Mouse (Mus musculus) lung, embryonic 15.5 days (tissue): ENCODE data around the gene Icam1. TPM values are rescaled to one million over a fixed set of nuclear protein-coding genes. Genes with fewer than 3 reads are reported as not detected.

Source experiments
- ATAC-seq: fragments of 200-750 bp; cut with Nextera tagmentation; 2 replicates; pipeline ENCODE4 v1.8.0; 2017; ENCODE audit warnings: moderate number of reproducible peaks, borderline replicate concordance; ENCODE audit not compliant: low FRiP score, low TSS enrichment; ENCODE audit errors: extremely low read depth
- H3K27ac ChIP-seq: fragments of 300-500 bp; sonication (generic); 2 replicates; pipeline ENCODE4 v1.5.1; 2015; ENCODE audit warnings: moderate library complexity, mild to moderate bottlenecking, inconsistent platforms
- H3K27me3 ChIP-seq: fragments of 300-500 bp; sonication (generic); 2 replicates; pipeline ENCODE4 v1.6.1; 2015; ENCODE audit warnings: inconsistent platforms
- H3K36me3 ChIP-seq: fragments of 300-500 bp; sonication (generic); 2 replicates; pipeline ENCODE4 v1.6.1; 2015; ENCODE audit warnings: inconsistent platforms
- H3K4me1 ChIP-seq: fragments of 300-500 bp; sonication (generic); 2 replicates; pipeline ENCODE4 v1.6.1; 2015; ENCODE audit warnings: inconsistent platforms
- H3K4me2 ChIP-seq: fragments of 300-500 bp; sonication (generic); 2 replicates; pipeline ENCODE4 v1.6.1; 2015; ENCODE audit warnings: inconsistent platforms, mild to moderate bottlenecking, moderate library complexity
- H3K4me3 ChIP-seq: fragments of 300-500 bp; sonication (generic); 2 replicates; pipeline ENCODE4 v1.5.1; 2015; ENCODE audit warnings: mild to moderate bottlenecking, inconsistent platforms
- H3K9ac ChIP-seq: fragments of 300-500 bp; sonication (generic); 2 replicates; pipeline ENCODE4 v1.6.1; 2015; ENCODE audit warnings: inconsistent platforms
- H3K9me3 ChIP-seq: fragments of 300-500 bp; sonication (generic); 2 replicates; pipeline ENCODE4 v1.6.1; 2016; ENCODE audit warnings: inconsistent platforms
- WGBS: fragments of 180-500 bp; shearing (Covaris S2); methylation state at CpG from one replicate; pipeline ENCODE4 v1.1.7; 2015; 5-methylcytosine and 5-hydroxymethylcytosine counted together
- polyA plus RNA-seq: library from polyadenylated mRNA; unstranded; fragments of >200 nt; fragmentation: Nextera tagmentation; extraction: Ambion mirVana; gene quantifications from 2 replicates; pipeline ENCODE4 v1.2.1, GENCODE M21; 2015

Gene Icam1
- polyA plus RNA-seq, 1 experiment from 2014 or later = 57.5 TPM

- WGBS = 4% methylated on average over 29 of the region's 29 CpGs
- Histone ChIP-seq H3K27me3 (peaks cover 18% of the 10 kb centered on the region), H3K4me1 (peaks cover 50% of the 10 kb centered on the region), H3K4me2 (peak overlapping the region; percentile 77), H3K4me3 (peak overlapping the region; percentile 50), H3K36me3 (no peaks in the 10 kb centered on the region), H3K9ac (peak overlapping the region; percentile 21; the same call in 1 of the 2 replicates), H3K9me3 (no peaks in the 10 kb centered on the region), H3K27ac (peak overlapping the region; percentile 55)
- peak; percentile 65; the same call in 1 of the 2 replicates for ATAC-seq
Measured at GRCm38 (mm10) chr9:21014691-21015570, 854 bp upstream of the Icam1 start.

DNA sequence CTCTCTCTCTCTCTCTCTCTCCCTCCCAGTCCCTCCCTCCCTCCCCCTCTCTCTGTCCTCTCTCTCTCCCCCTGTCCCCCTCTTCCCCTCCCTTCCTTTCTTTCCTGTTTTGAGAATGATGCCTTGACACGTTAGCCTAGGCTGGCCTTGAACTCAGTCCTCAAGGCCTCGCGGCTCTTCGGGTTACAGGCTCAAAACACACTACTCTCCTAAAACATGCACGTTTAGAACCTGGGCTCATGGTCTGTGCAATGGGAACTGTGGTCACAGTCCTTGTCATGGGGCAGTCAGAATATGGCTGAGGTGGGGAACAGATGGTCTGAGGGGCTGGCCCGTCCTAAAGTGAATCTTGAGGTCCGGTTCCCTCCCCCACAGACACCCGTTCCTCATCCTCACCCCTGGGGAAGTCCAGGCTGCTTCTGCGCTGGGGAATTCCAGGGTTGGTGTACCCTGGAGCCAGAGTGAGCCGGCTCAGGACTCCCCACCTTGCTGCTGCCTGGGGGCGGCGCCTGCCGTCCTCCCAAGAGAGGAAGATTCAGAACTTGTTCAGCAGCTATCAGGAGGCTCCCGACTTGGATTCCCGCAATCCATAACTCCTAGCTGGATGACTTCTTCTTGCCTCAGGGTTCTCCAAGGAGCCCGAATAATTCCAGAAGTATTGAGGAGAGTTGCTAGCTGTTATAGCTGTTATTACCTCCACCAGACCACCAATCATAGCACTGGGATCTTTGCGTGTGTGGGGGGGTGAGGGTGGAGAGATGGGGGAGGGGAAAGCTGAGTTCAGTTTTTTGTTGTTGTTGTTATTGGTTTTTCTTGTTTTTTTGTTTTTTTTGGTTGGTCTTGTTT lies 769 bp downstream of the Icam1 start:
- Histone ChIP-seq H3K9ac (peak overlapping the region; percentile 21), H3K27ac (peak overlapping the region; percentile 52), H3K9me3 (no peaks in the 10 kb centered on the region), H3K36me3 (no peaks in the 10 kb centered on the region; the same call in 1 of the 2 replicates), H3K4me2 (peak overlapping the region; percentile 77), H3K4me1 (peaks cover 47% of the 10 kb centered on the region), H3K27me3 (peaks cover 18% of the 10 kb centered on the region), H3K4me3 (peak overlapping the region; percentile 50)
- WGBS = 4% methylated on average over 17 of the region's 17 CpGs
- no peak for ATAC-seq

DNA sequence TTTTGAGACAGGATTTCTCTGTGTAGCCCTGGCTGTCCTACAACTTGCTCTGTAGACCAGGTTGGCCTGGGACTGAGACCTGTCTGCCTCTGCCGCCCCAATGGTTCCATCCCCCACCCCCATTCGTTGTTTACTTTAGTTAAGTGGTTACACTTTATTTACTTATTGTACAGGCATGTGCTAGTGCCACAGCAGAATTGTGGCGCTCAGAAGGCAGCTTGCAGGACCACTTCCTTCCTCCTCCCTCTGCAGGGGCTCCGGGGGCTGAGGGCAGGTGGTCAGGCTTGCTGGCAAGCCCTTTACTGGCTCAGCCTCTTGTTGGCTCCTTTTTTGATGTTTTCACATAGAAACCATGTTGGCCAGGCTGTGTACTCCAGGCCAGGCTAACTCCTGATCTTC lies 1.4 kb downstream of the Icam1 start:
- peak overlapping the region; percentile 50 for H3K4me3 ChIP-seq
- no peaks in the 10 kb centered on the region; the same call in 1 of the 2 replicates for H3K36me3 ChIP-seq
- WGBS = 26% methylated on average over 4 of the region's 4 CpGs
- 0 out of 2 replicates have a peak overlapping the region, but pooled peaks have one; percentile 10 for H3K27ac ChIP-seq
- H3K27me3 ChIP-seq = peaks cover 18% of the 10 kb centered on the region
- no peak overlapping the region; the same call in 1 of the 2 replicates for H3K9ac ChIP-seq
- no peaks in the 10 kb centered on the region for H3K9me3 ChIP-seq
- peak overlapping the region; percentile 77 for H3K4me2 ChIP-seq
- no peak for ATAC-seq
- peaks cover 47% of the 10 kb centered on the region for H3K4me1 ChIP-seq

DNA sequence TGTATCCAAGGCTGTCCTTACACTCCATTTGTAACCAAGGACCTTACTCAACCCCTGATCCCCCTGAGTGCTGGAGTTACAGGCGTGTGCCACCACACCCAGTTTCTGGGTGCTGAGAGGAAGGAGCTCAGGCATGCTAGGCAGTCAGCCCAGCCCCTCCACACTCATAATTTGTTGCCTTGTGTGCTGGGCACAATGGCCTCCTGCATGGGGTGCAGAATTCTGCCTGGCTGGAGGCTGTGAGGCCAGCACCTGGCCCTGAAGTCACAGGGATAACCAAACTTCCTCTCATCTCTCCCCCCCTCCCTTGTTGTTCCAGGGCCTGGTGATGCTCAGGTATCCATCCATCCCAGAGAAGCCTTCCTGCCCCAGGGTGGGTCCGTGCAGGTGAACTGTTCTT lies 2.8 kb downstream of the Icam1 start:
- WGBS = 74% methylated on average over 2 of the region's 2 CpGs
- Histone ChIP-seq H3K4me3 (no peak overlapping the region), H3K27me3 (peaks cover 18% of the 10 kb centered on the region), H3K9me3 (no peaks in the 10 kb centered on the region), H3K27ac (no peak overlapping the region), H3K36me3 (no peaks in the 10 kb centered on the region; the same call in 1 of the 2 replicates), H3K4me1 (peaks cover 48% of the 10 kb centered on the region), H3K4me2 (no peak overlapping the region), H3K9ac (no peak overlapping the region)
- ATAC-seq = no peak

DNA sequence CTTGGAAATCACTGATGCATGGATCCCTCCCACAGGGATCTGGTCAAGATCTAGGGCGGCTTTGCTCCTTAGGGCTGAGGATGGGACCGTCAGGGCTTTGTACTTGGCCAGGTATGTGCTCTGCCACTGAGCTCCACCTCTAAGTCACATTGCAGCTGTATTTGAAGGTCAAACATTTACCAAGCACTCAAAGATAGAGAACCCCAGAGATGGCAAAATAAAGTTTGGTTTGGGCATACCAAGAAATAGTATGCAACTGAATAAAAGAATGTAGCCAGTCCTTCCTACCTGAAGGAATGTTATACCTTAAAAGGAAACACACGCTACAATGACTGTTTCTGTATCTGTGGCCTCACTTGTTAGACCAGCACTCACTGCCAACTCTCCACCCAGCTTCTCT lies 5.6 kb downstream of the Icam1 start:
- no peaks in the 10 kb centered on the region for H3K9me3 ChIP-seq
- H3K36me3 ChIP-seq = no peaks in the 10 kb centered on the region; the same call in 1 of the 2 replicates
- peak overlapping the region; percentile 77 for H3K27ac ChIP-seq
- H3K4me2 ChIP-seq = no peak overlapping the region
- H3K4me1 ChIP-seq = peaks cover 30% of the 10 kb centered on the region
- peaks cover 9% of the 10 kb centered on the region for H3K27me3 ChIP-seq
- no peak for ATAC-seq
- 43% methylated on average over 3 of the region's 3 CpGs for WGBS
- H3K9ac ChIP-seq = no peak overlapping the region
- H3K4me3 ChIP-seq = no peak overlapping the region

GRCm38 (mm10) chr9:21022288-21022687 lies 6.5 kb downstream of the Icam1 start:
- H3K4me2 ChIP-seq = no peak overlapping the region
- ATAC-seq = no peak
- H3K27ac ChIP-seq = peak overlapping the region; percentile 77
- H3K9ac ChIP-seq = no peak overlapping the region
- no peaks in the 10 kb centered on the region; the same call in 1 of the 2 replicates for H3K36me3 ChIP-seq
- peaks cover 29% of the 10 kb centered on the region for H3K4me1 ChIP-seq
- no peak overlapping the region for H3K4me3 ChIP-seq
- H3K9me3 ChIP-seq = no peaks in the 10 kb centered on the region
- peaks cover under 1% of the 10 kb centered on the region; the same call in 1 of the 2 replicates for H3K27me3 ChIP-seq
- WGBS = 39% methylated on average over 6 of the region's 6 CpGs

- WGBS = 70% methylated on average over 1 of the region's 1 CpGs
- Histone ChIP-seq H3K36me3 (no peaks in the 10 kb centered on the region; the same call in 1 of the 2 replicates), H3K4me3 (no peak overlapping the region), H3K9ac (no peak overlapping the region), H3K27me3 (no peaks in the 10 kb centered on the region), H3K27ac (peak overlapping the region; percentile 77), H3K4me1 (peaks cover 31% of the 10 kb centered on the region), H3K9me3 (no peaks in the 10 kb centered on the region), H3K4me2 (no peak overlapping the region)
- no peak for ATAC-seq
Measured at GRCm38 (mm10) chr9:21022726-21023125, 6.9 kb downstream of the Icam1 start.

DNA sequence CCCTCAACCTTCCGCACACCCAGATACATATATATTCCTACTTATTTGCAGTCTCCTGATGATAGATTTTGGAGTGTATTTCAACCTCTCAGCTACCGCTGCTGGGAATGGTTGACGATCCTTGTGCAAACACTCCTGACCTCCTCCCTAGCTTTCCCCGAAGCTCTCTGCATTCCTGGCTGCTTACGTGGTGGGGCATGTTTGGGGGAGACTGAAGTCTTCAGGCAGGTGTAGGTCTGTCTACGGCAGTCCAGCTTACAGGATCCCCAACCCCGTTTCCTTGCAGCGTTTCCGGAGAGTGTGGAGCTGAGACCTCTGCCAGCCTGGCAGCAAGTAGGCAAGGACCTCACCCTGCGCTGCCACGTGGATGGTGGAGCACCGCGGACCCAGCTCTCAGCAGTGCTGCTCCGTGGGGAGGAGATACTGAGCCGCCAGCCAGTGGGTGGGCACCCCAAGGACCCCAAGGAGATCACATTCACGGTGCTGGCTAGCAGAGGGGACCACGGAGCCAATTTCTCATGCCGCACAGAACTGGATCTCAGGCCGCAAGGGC lies 9.5 kb downstream of the Icam1 start:
- Histone ChIP-seq H3K27me3 (no peaks in the 10 kb centered on the region), H3K4me1 (peaks cover 52% of the 10 kb centered on the region), H3K36me3 (no peaks in the 10 kb centered on the region; the same call in 1 of the 2 replicates), H3K9ac (peak overlapping the region; percentile 10; the same call in 1 of the 2 replicates), H3K27ac (peak overlapping the region; percentile 93), H3K4me3 (peak overlapping the region; percentile 37), H3K4me2 (peak overlapping the region; percentile 50), H3K9me3 (no peaks in the 10 kb centered on the region)
- 43% methylated on average over 19 of the region's 19 CpGs for WGBS
- peak; percentile 62 for ATAC-seq

DNA sequence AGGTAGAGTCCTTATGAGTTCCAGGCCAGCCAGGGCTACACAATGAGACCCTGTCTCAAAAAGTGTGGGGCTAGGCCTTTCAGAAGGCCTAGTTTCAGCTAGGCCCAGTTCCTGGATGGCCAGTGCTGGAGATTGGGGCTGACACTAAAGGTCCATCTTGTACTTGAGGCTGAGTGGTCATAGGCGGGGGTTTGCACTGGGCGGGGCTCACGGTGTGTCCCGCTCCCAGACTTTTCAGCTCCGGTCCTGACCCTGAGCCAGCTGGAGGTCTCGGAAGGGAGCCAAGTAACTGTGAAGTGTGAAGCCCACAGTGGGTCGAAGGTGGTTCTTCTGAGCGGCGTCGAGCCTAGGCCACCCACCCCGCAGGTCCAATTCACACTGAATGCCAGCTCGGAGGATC lies 11.1 kb downstream of the Icam1 start:
- WGBS = 52% methylated on average over 12 of the region's 12 CpGs
- Histone ChIP-seq H3K9ac (peak overlapping the region; percentile 10), H3K27me3 (peaks cover 3% of the 10 kb centered on the region)

GRCm38 (mm10) chr9:21027774-21028290 lies 12.0 kb downstream of the Icam1 start:
- WGBS = 58% methylated on average over 8 of the region's 8 CpGs
- Histone ChIP-seq H3K4me2 (peak overlapping the region; percentile 50; the same call in 1 of the 2 replicates), H3K27ac (no peak overlapping the region), H3K36me3 (no peaks in the 10 kb centered on the region), H3K9ac (no peak overlapping the region), H3K9me3 (no peaks in the 10 kb centered on the region), H3K4me3 (no peak overlapping the region), H3K27me3 (peaks cover 13% of the 10 kb centered on the region), H3K4me1 (peaks cover 59% of the 10 kb centered on the region)
- no peak for ATAC-seq

More for the DNA sequence above, 11.1 kb downstream of the Icam1 start:
- Histone ChIP-seq H3K4me2 (peak overlapping the region; percentile 50), H3K36me3 (no peaks in the 10 kb centered on the region), H3K27ac (peak overlapping the region; percentile 93; the same call in 1 of the 2 replicates), H3K4me1 (peaks cover 59% of the 10 kb centered on the region), H3K4me3 (peak overlapping the region; percentile 37), H3K9me3 (no peaks in the 10 kb centered on the region)
- no peak for ATAC-seq

DNA sequence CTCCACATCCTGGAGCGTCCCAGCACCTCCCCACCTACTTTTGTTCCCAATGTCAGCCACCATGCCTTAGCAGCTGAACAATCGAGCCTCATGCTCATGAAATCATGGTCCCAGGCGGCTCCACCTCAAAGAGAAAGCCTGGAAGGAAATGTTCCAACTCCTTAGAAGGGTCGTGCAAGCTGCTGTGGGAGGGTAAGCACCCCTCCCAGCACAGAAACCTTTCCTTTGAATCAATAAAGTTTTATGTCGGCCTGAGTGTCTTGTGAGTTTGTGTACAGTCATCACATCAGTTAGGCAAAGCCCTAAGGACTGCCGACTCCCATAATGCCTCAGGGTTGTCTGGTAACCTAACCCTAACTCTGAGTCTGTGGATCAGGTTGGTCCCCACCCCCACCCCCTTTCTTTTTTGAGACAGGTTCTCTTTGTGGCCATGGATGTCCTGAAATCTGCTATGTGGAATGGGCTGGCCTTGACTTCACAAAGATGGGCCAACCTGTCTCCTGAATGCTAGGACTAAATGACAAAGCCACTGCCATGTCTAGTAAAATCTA lies 12.8 kb downstream of the Icam1 start:
- Histone ChIP-seq H3K4me1 (peaks cover 65% of the 10 kb centered on the region), H3K27me3 (peaks cover 21% of the 10 kb centered on the region), H3K36me3 (no peaks in the 10 kb centered on the region), H3K27ac (no peak overlapping the region), H3K9me3 (no peaks in the 10 kb centered on the region), H3K9ac (no peak overlapping the region), H3K4me2 (no peak overlapping the region; the same call in 1 of the 2 replicates), H3K4me3 (no peak overlapping the region)
- 61% methylated on average over 6 of the region's 6 CpGs for WGBS
- ATAC-seq = no peak
